Mouse (Mus musculus) embryonic stem cell, embryonic (primary cell): ENCODE results near the gene Cradd.

Experiments used
- CTCF ChIA-PET, 4 experiments: fragments of 300-600 bp in 2 of 4; fragments of 350-600 bp in 2 of 4; sonication (Branson Sonifier 250); formaldehyde crosslinking; loops; one replicate each; lab custom pipeline; 2022; ENCODE audit warnings: inconsistent platforms in 2 of 4; lab: Charles Lee
- POLR2A ChIA-PET, 4 experiments: fragments of 300-600 bp in 2 of 4; fragments of 350-600 bp in 2 of 4; sonication (Branson Sonifier 250); formaldehyde crosslinking; loops; one replicate each; lab custom pipeline; 2022; ENCODE audit warnings: antibody characterized with exemption in 4 of 4, inconsistent platforms in 1 of 4; lab: Charles Lee

Gene Cradd

GRCm38 (mm10) chr10:95156410-95156809 lies 167.5 kb downstream of the Cradd start:
- POLR2A ChIA-PET = interaction anchor here in 2 of 4 experiments (0.6 to 2.5 kb wide), 10 partner anchors 11 to 730 kb away, joined by 3 to 8 read pairs (median 3); no protein-coding TSS in a partner anchor

GRCm38 (mm10) chr10:95154675-95155074 lies 169.3 kb downstream of the Cradd start:
- ChIA-PET CTCF (interaction anchor here in 2 of 4 experiments (1.9 to 2.0 kb wide), 2 partner anchors 163 kb away, joined by 7 to 10 read pairs; no protein-coding TSS in a partner anchor), POLR2A (interaction anchor here in 2 of 4 experiments (1.6 to 2.5 kb wide), 2 partner anchors 15 to 163 kb away, joined by 3 to 8 read pairs; no protein-coding TSS in a partner anchor)

More at GRCm38 (mm10) chr10:95156410-95156809, 167.5 kb downstream of the Cradd start:
- CTCF ChIA-PET = interaction anchor here (0.6 to 2.4 kb wide), 23 partner anchors 9 to 746 kb away, joined by 3 to 15 read pairs (median 4); no protein-coding TSS in a partner anchor

GRCm38 (mm10) chr10:95153224-95153623 lies 170.7 kb downstream of the Cradd start:
- ChIA-PET POLR2A (interaction anchor here in 2 of 4 experiments (1.3 to 1.6 kb wide), 2 partner anchors 9 to 161 kb away, joined by 3 to 5 read pairs; no protein-coding TSS in a partner anchor), CTCF (interaction anchor here in 2 of 4 experiments (1.0 to 2.0 kb wide), 2 partner anchors 161 to 162 kb away, joined by 3 to 7 read pairs; no protein-coding TSS in a partner anchor)

- CTCF ChIA-PET = no interaction called here
Observed at GRCm38 (mm10) chr10:95152503-95152989, 171.4 kb downstream of the Cradd start.

GRCm38 (mm10) chr10:95151012-95151768 lies 172.7 kb downstream of the Cradd start:
- ChIA-PET CTCF (interaction anchor here in 2 of 4 experiments (0.5 to 0.6 kb wide), 2 partner anchors 122 to 159 kb away, joined by 4 read pairs; no protein-coding TSS in a partner anchor), POLR2A (interaction anchor here in 2 of 4 experiments (0.7 to 1.5 kb wide), 4 partner anchors 8 to 164 kb away, joined by 3 read pairs; no protein-coding TSS in a partner anchor)

More at GRCm38 (mm10) chr10:95152503-95152989, 171.4 kb downstream of the Cradd start:
- POLR2A ChIA-PET = interaction anchor here in 3 of 4 experiments (0.6 to 1.5 kb wide), 3 partner anchors 44 to 1637 kb away, joined by 3 to 5 read pairs (median 3); no protein-coding TSS in a partner anchor

- POLR2A ChIA-PET = no interaction called here
- CTCF ChIA-PET = interaction anchor here in 1 of 4 experiments (2.4 kb wide), 1 partner anchor 158 kb away, joined by 8 read pairs; no protein-coding TSS in a partner anchor
Observed at GRCm38 (mm10) chr10:95149666-95150065, 174.3 kb downstream of the Cradd start.

GRCm38 (mm10) chr10:95148641-95149040 lies 175.3 kb downstream of the Cradd start:
- ChIA-PET POLR2A (no interaction called here), CTCF (interaction anchor here in 2 of 4 experiments (0.6 to 2.4 kb wide), 2 partner anchors 157 to 171 kb away, joined by 5 to 8 read pairs; no protein-coding TSS in a partner anchor)

- ChIA-PET POLR2A (interaction anchor here in 1 of 4 experiments (0.6 kb wide), 2 partner anchors 359 to 736 kb away, joined by 4 read pairs; no protein-coding TSS in a partner anchor), CTCF (interaction anchor here (0.6 to 1.7 kb wide), 6 partner anchors 9 to 389 kb away, joined by 3 to 11 read pairs (median 3); no protein-coding TSS in a partner anchor)
Observed at GRCm38 (mm10) chr10:95147136-95147901, 176.6 kb downstream of the Cradd start.

- POLR2A ChIA-PET = interaction anchor here in 3 of 4 experiments (0.5 to 1.9 kb wide), 5 partner anchors 9 to 271 kb away, joined by 3 to 6 read pairs (median 3); no protein-coding TSS in a partner anchor
- CTCF ChIA-PET = interaction anchor here in 3 of 4 experiments (0.9 to 1.7 kb wide), 3 partner anchors 10 to 155 kb away, joined by 3 to 11 read pairs (median 3); no protein-coding TSS in a partner anchor
Observed at GRCm38 (mm10) chr10:95146491-95146890, 177.4 kb downstream of the Cradd start.

GRCm38 (mm10) chr10:95145204-95145926 lies 178.6 kb downstream of the Cradd start:
- ChIA-PET CTCF (interaction anchor here in 1 of 4 experiments (0.9 kb wide), 1 partner anchor 154 kb away, joined by 3 read pairs; no protein-coding TSS in a partner anchor), POLR2A (interaction anchor here in 2 of 4 experiments (0.9 to 1.9 kb wide), 4 partner anchors 10 to 272 kb away, joined by 3 to 6 read pairs (median 4); no protein-coding TSS in a partner anchor)

- CTCF ChIA-PET = interaction anchor here in 2 of 4 experiments (0.6 kb wide), 2 partner anchors 12 to 407 kb away, joined by 3 to 4 read pairs; no protein-coding TSS in a partner anchor
- POLR2A ChIA-PET = interaction anchor here in 2 of 4 experiments (0.8 to 1.9 kb wide), 4 partner anchors 9 to 316 kb away, joined by 3 to 6 read pairs (median 5); no protein-coding TSS in a partner anchor
Observed at GRCm38 (mm10) chr10:95144414-95145130, 179.4 kb downstream of the Cradd start.

GRCm38 (mm10) chr10:95143446-95144114 lies 180.4 kb downstream of the Cradd start:
- ChIA-PET POLR2A (interaction anchor here in 1 of 4 experiments (0.6 to 1.5 kb wide), 2 partner anchors 10 to 120 kb away, joined by 3 to 5 read pairs; no protein-coding TSS in a partner anchor), CTCF (interaction anchor here in 2 of 4 experiments (0.6 kb wide), 2 partner anchors 13 to 408 kb away, joined by 3 to 4 read pairs; no protein-coding TSS in a partner anchor)

GRCm38 (mm10) chr10:95142844-95143435 lies 181.0 kb downstream of the Cradd start:
- ChIA-PET CTCF (no interaction called here), POLR2A (interaction anchor here in 1 of 4 experiments (0.6 kb wide), 1 partner anchor 121 kb away, joined by 3 read pairs; no protein-coding TSS in a partner anchor)

GRCm38 (mm10) chr10:95141075-95141474 lies 182.9 kb downstream of the Cradd start:
- ChIA-PET CTCF (no interaction called here), POLR2A (no interaction called here)

- POLR2A ChIA-PET = interaction anchor here in 1 of 4 experiments (0.7 kb wide), 1 partner anchor 11 kb away, joined by 3 read pairs; no protein-coding TSS in a partner anchor
- CTCF ChIA-PET = no interaction called here
Observed at GRCm38 (mm10) chr10:95140191-95140590, 183.7 kb downstream of the Cradd start.
